Mouse (Mus musculus): ENCODE results near the gene Pigc. TPM values are rescaled to one million over a fixed set of nuclear protein-coding genes. Genes with fewer than 3 reads are reported as not detected.

Pigc gene
- polyA plus RNA-seq, 2 experiments = 6.5 to 9.2 TPM

DNA sequence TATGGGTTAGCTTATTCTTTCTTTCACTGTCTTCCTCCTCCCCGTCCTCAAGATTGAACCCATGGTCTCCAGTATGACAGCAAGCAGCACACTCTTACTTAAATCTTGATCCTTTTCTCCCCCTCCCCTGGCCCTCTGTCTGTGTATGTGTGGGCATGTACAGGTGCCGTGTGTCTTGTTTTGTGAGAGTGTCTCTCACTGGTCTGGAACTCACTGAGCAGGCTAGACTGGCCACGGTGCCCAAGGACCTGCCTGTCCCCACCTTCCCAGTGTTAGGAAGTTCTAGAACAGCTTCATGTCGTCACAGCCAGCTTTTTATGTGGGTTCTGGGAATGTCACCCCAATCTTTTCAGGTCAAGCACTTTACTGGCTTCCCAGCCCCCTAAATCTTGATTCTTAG is 36.7 kb upstream of the Pigc start:
- 71% methylated on average over 4 of the region's 4 CpGs for WGBS (ENCODE audit: insufficient replicate concordance)
- DNase-seq (ENCODE audit: low read depth in 3 of 3, low spot score in 3 of 3) (no peak), ATAC-seq (ENCODE audit: insufficient read depth) (no peak)
- Histone ChIP-seq H3K36me3 (replicated peaks; ENCODE audit: control insufficient read depth, insufficient read depth, low read depth) (no peaks in the 10 kb centered on the region), H3K27me3 (ENCODE audit: control insufficient read depth, insufficient read depth, low read length) (no peaks in the 10 kb centered on the region), H3K4me1 (replicated peaks; ENCODE audit: control insufficient read depth in 2 of 2, insufficient read depth in 2 of 2, low read length in 1 of 2) (no peaks in the 10 kb centered on the region), H3K9me3 (ENCODE audit: control insufficient read depth, low read length) (no peaks in the 10 kb centered on the region), H3K27ac (no peak overlapping the region), H3K4me3 (ENCODE audit: insufficient read depth in 1 of 2, low read depth in 2 of 2, low read length in 2 of 2) (no peak overlapping the region), H3K9ac (replicated peaks) (no peak overlapping the region), H3K4me2 (ENCODE audit: low read depth) (no peak overlapping the region)
- TF ChIP-seq CTCF (IDR thresholded peaks at IDR 0.05; ENCODE audit: low read depth) = no peak
- no peak for TF ChIP-seq EP300 (IDR thresholded peaks at IDR 0.05; ENCODE audit: low read depth)

DNA sequence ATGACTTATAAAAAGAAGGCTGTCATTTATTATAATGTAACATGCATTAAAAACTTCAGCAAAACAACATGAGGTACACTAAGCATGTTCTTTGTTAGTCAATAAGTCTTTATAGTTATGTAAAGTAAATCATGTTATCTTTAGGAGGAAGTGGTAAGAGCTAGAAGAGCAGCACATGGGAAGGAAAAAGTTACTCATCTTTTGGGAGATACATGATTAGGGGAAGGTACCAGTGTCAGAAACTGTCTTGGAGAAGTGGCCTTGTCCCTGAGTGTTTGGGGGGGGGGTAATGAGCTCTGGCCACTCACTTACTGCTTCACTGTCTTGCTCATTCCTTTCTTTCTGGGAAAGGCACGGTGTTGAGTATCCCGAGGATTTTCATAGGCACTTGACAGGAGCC is 26.9 kb upstream of the Pigc start:
- no peak overlapping the region for H3K27ac ChIP-seq
- TF ChIP-seq EP300 (IDR thresholded peaks at IDR 0.05; ENCODE audit: low read depth) (no peak), CTCF (IDR thresholded peaks at IDR 0.05; ENCODE audit: low read depth) (no peak)
- no peaks in the 10 kb centered on the region for H3K36me3 ChIP-seq (replicated peaks; ENCODE audit: control insufficient read depth, insufficient read depth, low read depth)
- H3K4me1 ChIP-seq (replicated peaks; ENCODE audit: control insufficient read depth in 2 of 2, insufficient read depth in 2 of 2, low read length in 1 of 2) = no peaks in the 10 kb centered on the region
- no peak overlapping the region for H3K4me3 ChIP-seq (ENCODE audit: insufficient read depth in 1 of 2, low read depth in 2 of 2, low read length in 2 of 2)
- WGBS (ENCODE audit: insufficient replicate concordance) = 53% methylated on average over 2 of the region's 2 CpGs
- no peak overlapping the region for H3K4me2 ChIP-seq (ENCODE audit: low read depth)
- no peaks in the 10 kb centered on the region for H3K9me3 ChIP-seq (ENCODE audit: control insufficient read depth, low read length)
- no peaks in the 10 kb centered on the region for H3K27me3 ChIP-seq (ENCODE audit: control insufficient read depth, insufficient read depth, low read length)
- no peak for ATAC-seq (ENCODE audit: insufficient read depth)
- DNase-seq (ENCODE audit: low read depth in 3 of 3, low spot score in 3 of 3) = no peak
- H3K9ac ChIP-seq (replicated peaks) = no peak overlapping the region

DNA sequence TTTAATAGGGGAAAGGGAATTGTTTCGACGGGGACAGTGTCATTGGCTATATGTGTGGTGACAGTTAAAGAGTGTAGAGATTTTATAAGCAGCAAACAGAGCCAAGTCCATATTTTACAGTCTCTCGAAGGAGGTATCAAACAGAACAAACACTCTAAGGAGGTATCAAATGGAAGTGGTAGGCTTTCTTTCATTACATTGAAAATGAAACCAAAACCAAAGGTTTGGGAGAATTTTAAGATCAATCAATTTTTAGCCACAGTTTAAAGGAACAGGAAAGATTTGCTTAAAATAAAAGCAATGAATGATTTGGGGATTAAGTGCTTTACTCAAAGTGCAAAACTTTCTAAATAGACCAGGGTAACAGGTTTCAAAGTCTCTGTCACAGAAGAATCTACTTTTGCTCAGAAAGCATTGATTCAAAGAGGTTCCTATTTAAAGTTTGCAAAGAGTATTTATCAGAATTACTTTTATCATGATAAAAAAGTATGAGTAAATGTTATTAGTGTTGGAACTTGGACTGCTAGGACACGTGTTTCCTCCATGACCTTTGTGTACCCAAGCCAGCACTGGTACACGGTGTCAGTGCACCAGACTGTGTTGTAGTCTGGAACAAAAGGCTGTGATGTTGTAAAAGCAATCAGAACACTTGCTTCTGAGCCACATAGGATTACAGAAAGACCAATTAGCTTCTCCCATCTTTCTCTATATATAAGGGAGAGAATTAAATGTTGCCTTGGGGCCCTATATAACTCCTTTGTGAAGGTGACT is 17.8 kb upstream of the Pigc start:
- no peaks in the 10 kb centered on the region for H3K27me3 ChIP-seq (ENCODE audit: control insufficient read depth, insufficient read depth, low read length)
- no peak overlapping the region for H3K4me2 ChIP-seq (ENCODE audit: low read depth)
- DNase-seq (ENCODE audit: low read depth in 3 of 3, low spot score in 3 of 3) = no peak
- H3K9me3 ChIP-seq (ENCODE audit: control insufficient read depth, low read length) = no peaks in the 10 kb centered on the region
- H3K27ac ChIP-seq = no peak overlapping the region
- 58% methylated on average over 5 of the region's 5 CpGs for WGBS (ENCODE audit: insufficient replicate concordance)
- H3K4me1 ChIP-seq (replicated peaks; ENCODE audit: control insufficient read depth in 2 of 2, insufficient read depth in 2 of 2, low read length in 1 of 2) = no peaks in the 10 kb centered on the region
- H3K36me3 ChIP-seq (replicated peaks; ENCODE audit: control insufficient read depth, insufficient read depth, low read depth) = no peaks in the 10 kb centered on the region
- H3K4me3 ChIP-seq (ENCODE audit: insufficient read depth in 1 of 2, low read depth in 2 of 2, low read length in 2 of 2) = no peak overlapping the region
- H3K9ac ChIP-seq (replicated peaks) = no peak overlapping the region
- no peak for ATAC-seq (ENCODE audit: insufficient read depth)
- TF ChIP-seq CTCF (IDR thresholded peaks at IDR 0.05; ENCODE audit: low read depth) (no peak), EP300 (IDR thresholded peaks at IDR 0.05; ENCODE audit: low read depth) (no peak)

DNA sequence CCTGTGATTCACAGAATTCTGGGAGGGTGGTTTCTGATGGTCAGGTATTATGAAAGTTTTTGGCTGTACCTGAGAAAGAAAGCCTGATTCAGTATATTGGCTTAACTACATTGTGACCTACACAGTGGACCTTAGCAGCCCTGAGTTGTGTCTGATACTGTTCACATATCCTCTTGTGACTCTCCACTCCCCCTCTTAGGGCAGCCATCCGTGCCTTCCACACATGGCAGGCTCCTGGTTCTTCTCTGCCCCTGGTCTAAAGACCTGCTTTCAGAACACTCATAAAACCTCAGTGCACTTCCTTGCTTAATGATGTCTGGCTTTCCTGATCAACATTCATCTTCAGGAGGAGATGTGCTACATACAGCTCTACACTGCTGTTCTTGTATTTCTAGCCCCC is 16.4 kb upstream of the Pigc start:
- Histone ChIP-seq H3K27ac (no peak overlapping the region), H3K9ac (replicated peaks) (no peak overlapping the region), H3K27me3 (ENCODE audit: control insufficient read depth, insufficient read depth, low read length) (no peaks in the 10 kb centered on the region), H3K9me3 (ENCODE audit: control insufficient read depth, low read length) (no peaks in the 10 kb centered on the region), H3K4me1 (replicated peaks; ENCODE audit: control insufficient read depth in 2 of 2, insufficient read depth in 2 of 2, low read length in 1 of 2) (no peaks in the 10 kb centered on the region), H3K4me3 (ENCODE audit: insufficient read depth in 1 of 2, low read depth in 2 of 2, low read length in 2 of 2) (no peak overlapping the region), H3K4me2 (ENCODE audit: low read depth) (no peak overlapping the region), H3K36me3 (replicated peaks; ENCODE audit: control insufficient read depth, insufficient read depth, low read depth) (no peaks in the 10 kb centered on the region)
- TF ChIP-seq EP300 (IDR thresholded peaks at IDR 0.05; ENCODE audit: low read depth) (no peak), CTCF (IDR thresholded peaks at IDR 0.05; ENCODE audit: low read depth) (no peak)
- WGBS (ENCODE audit: insufficient replicate concordance) = 38% methylated on average over 1 of the region's 1 CpGs
- ATAC-seq (ENCODE audit: insufficient read depth) (no peak), DNase-seq (ENCODE audit: low read depth in 3 of 3, low spot score in 3 of 3) (no peak)

DNA sequence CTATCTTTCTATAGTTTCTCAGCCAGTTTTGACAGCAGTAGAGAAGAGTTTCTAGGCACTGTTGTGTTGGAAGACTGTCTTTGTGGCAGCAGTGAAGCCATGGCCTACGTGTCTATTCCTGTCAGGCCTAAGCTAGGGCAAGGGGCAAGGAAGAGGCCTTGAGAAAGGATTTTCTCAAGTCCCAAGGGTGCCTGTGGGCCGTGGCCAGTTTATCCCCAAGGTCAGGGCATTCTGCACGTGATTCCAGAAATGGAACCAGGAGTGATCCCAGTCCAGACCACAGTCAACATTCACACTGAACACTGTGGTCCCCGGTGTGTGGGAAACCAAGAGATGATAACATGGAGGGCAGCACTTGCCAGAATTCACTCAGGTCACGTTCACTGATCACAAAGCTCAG is 13.1 kb upstream of the Pigc start:
- 0 out of 4 replicates have a peak, but pooled peaks cover 0 to 2% of the 10 kb centered on the region in 2 experiments for H3K4me1 ChIP-seq (replicated peaks; ENCODE audit: control insufficient read depth in 2 of 2, insufficient read depth in 2 of 2, low read length in 1 of 2)
- no peak overlapping the region for H3K27ac ChIP-seq
- no peak overlapping the region for H3K4me2 ChIP-seq (ENCODE audit: low read depth)
- no peaks in the 10 kb centered on the region for H3K9me3 ChIP-seq (ENCODE audit: control insufficient read depth, low read length)
- TF ChIP-seq EP300 (IDR thresholded peaks at IDR 0.05; ENCODE audit: low read depth) (no peak), CTCF (IDR thresholded peaks at IDR 0.05; ENCODE audit: low read depth) (no peak)
- 40% methylated on average over 5 of the region's 5 CpGs for WGBS (ENCODE audit: insufficient replicate concordance)
- DNase-seq (ENCODE audit: low read depth in 3 of 3, low spot score in 3 of 3) = no peak
- ATAC-seq (ENCODE audit: insufficient read depth) = no peak
- no peaks in the 10 kb centered on the region for H3K27me3 ChIP-seq (ENCODE audit: control insufficient read depth, insufficient read depth, low read length)
- H3K4me3 ChIP-seq (ENCODE audit: insufficient read depth in 1 of 2, low read depth in 2 of 2, low read length in 2 of 2) = no peak overlapping the region
- no peak overlapping the region for H3K9ac ChIP-seq (replicated peaks)
- no peaks in the 10 kb centered on the region for H3K36me3 ChIP-seq (replicated peaks; ENCODE audit: control insufficient read depth, insufficient read depth, low read depth)
